In genomic region chr11:60105593-60106542, GRCm38 (mm10) we compare ENCODE assay signal across 8 mouse cellular contexts. TPM values are rescaled to one million over a fixed set of nuclear protein-coding genes. Genes with fewer than 3 reads are reported as not detected.
DNase-seq lines count a peak whose midpoint lies in the region; ATAC-seq and TF ChIP-seq lines count a peak whose summit lies in the region.

No protein-coding gene starts in this region.

- peak overlapping the region; percentile 81 for H3K4me2 ChIP-seq in heart, embryonic 13.5 days
- peak overlapping the region; percentile 77 for H3K4me2 ChIP-seq in kidney, postnatal 0 days (ENCODE audit: low read length)
- H3K4me2 ChIP-seq in liver, embryonic 14.5 days (ENCODE audit: low read depth): peak overlapping the region; percentile 94

- TF ChIP-seq POLR2A in bone marrow, adult 2 months (IDR thresholded peaks at IDR 0.05; ENCODE audit: borderline replicate concordance, control insufficient read depth, low read depth, low read length): peak; percentile 42; the same call in 1 of the 2 replicates

- H3K9me3 ChIP-seq in erythroblast, embryonic 14.5 days (ENCODE audit: control insufficient read depth, low read length): no peaks in the 10 kb centered on the region
- H3K9me3 ChIP-seq in heart, embryonic 13.5 days: no peaks in the 10 kb centered on the region
- no peaks in the 10 kb centered on the region for H3K9me3 ChIP-seq in kidney, postnatal 0 days (replicated peaks; ENCODE audit: low read length)
- H3K9me3 ChIP-seq in liver, embryonic 14.5 days (ENCODE audit: control insufficient read depth, low read length): no peaks in the 10 kb centered on the region

- no peak for TF ChIP-seq EP300 in liver, embryonic 14.5 days (IDR thresholded peaks at IDR 0.05; ENCODE audit: low read depth)

- H3K27ac ChIP-seq in bone marrow, adult 2 months (ENCODE audit: control insufficient read depth, insufficient read depth, low read depth, low read length, poor library complexity): peak overlapping the region; percentile 84
- H3K27ac ChIP-seq in heart, embryonic 13.5 days (replicated peaks): peak overlapping the region; percentile 99
- peak overlapping the region; percentile 93 for H3K27ac ChIP-seq in kidney, postnatal 0 days
- peak overlapping the region; percentile 72 for H3K27ac ChIP-seq in liver, embryonic 14.5 days

- H3K36me3 ChIP-seq in erythroblast, embryonic 14.5 days (ENCODE audit: control insufficient read depth): peaks cover 10% of the 10 kb centered on the region
- no peaks in the 10 kb centered on the region for H3K36me3 ChIP-seq in heart, embryonic 13.5 days
- no peaks in the 10 kb centered on the region for H3K36me3 ChIP-seq in kidney, postnatal 0 days (ENCODE audit: insufficient read depth, low read length)
- no peaks in the 10 kb centered on the region for H3K36me3 ChIP-seq in liver, embryonic 14.5 days (replicated peaks; ENCODE audit: control insufficient read depth, insufficient read depth, low read depth)

- under 1% methylated on average over 88 of the region's 88 CpGs for WGBS in bone marrow, adult 2 months
- WGBS in heart, embryonic 13.5 days: under 1% methylated on average over 87 of the region's 88 CpGs
- under 1% methylated on average over 83 of the region's 88 CpGs for WGBS in kidney, postnatal 0 days
- under 1% methylated on average over 85 of the region's 88 CpGs for WGBS in liver, embryonic 14.5 days (ENCODE audit: insufficient replicate concordance)

- no peak for TF ChIP-seq CTCF in bone marrow, adult 2 months (IDR thresholded peaks at IDR 0.05; ENCODE audit: control insufficient read depth, insufficient read depth, low read length)
- TF ChIP-seq CTCF in kidney, postnatal 0 days (IDR thresholded peaks at IDR 0.05; ENCODE audit: low read depth): no peak
- no peak for TF ChIP-seq CTCF in liver, embryonic 14.5 days (IDR thresholded peaks at IDR 0.05; ENCODE audit: low read depth)

- peak; percentile 75 for DNase-seq in CD4-positive helper T cell, adult 2 months (ENCODE audit: low read depth, low spot score)
- DNase-seq in kidney, postnatal 0 days (ENCODE audit: low spot score): peak; percentile 68
- DNase-seq in liver, embryonic 14.5 days (ENCODE audit: low read depth in 3 of 3, low spot score in 3 of 3): peak in 2 of 3 experiments; percentile 40 to 50
- DNase-seq in natural killer cell, adult 2 months (ENCODE audit: low spot score in 2 of 2): peak; percentile 58 to 59
- DNase-seq in spleen, postnatal 4 days (ENCODE audit: low spot score in 2 of 2): peak; percentile 74 to 87

- peak overlapping the region; percentile 99 for H3K9ac ChIP-seq in heart, embryonic 13.5 days
- peak overlapping the region; percentile 97 for H3K9ac ChIP-seq in kidney, postnatal 0 days (ENCODE audit: low read depth, low read length)
- peak overlapping the region; percentile 87 for H3K9ac ChIP-seq in liver, embryonic 14.5 days (replicated peaks)

- H3K4me1 ChIP-seq in bone marrow, adult 2 months (ENCODE audit: control insufficient read depth, insufficient read depth, low read length): peaks cover 4% of the 10 kb centered on the region
- H3K4me1 ChIP-seq in erythroblast, embryonic 14.5 days (ENCODE audit: control insufficient read depth): peaks cover 78% of the 10 kb centered on the region
- H3K4me1 ChIP-seq in heart, embryonic 13.5 days: peaks cover 73% of the 10 kb centered on the region
- peaks cover 35% of the 10 kb centered on the region for H3K4me1 ChIP-seq in kidney, postnatal 0 days (replicated peaks; ENCODE audit: insufficient read depth, low read length)
- peaks cover 21 to 42% of the 10 kb centered on the region in 2 experiments for H3K4me1 ChIP-seq in liver, embryonic 14.5 days (replicated peaks; ENCODE audit: control insufficient read depth in 2 of 2, insufficient read depth in 2 of 2, low read length in 1 of 2)

- peak; percentile 7; the same call in 1 of the 2 replicates for ATAC-seq in heart, embryonic 13.5 days (ENCODE audit: extremely low read depth, insufficient number of reproducible peaks, low FRiP score, low TSS enrichment)
- ATAC-seq in kidney, postnatal 0 days (replicated peaks; ENCODE audit: low FRiP score, low read depth): peak; percentile 39
- ATAC-seq in liver, embryonic 14.5 days (ENCODE audit: insufficient read depth): peak; percentile 74

- H3K27me3 ChIP-seq in erythroblast, embryonic 14.5 days (ENCODE audit: control insufficient read depth): no peaks in the 10 kb centered on the region
- no peaks in the 10 kb centered on the region for H3K27me3 ChIP-seq in heart, embryonic 13.5 days (replicated peaks)
- no peaks in the 10 kb centered on the region for H3K27me3 ChIP-seq in kidney, postnatal 0 days (ENCODE audit: insufficient read depth, low read length)
- H3K27me3 ChIP-seq in liver, embryonic 14.5 days (ENCODE audit: control insufficient read depth, insufficient read depth, low read length): no peaks in the 10 kb centered on the region

- peak overlapping the region; percentile 75 for H3K4me3 ChIP-seq in bone marrow, adult 2 months (replicated peaks; ENCODE audit: control insufficient read depth, low read depth, low read length)
- H3K4me3 ChIP-seq in erythroblast, embryonic 14.5 days (replicated peaks): peak overlapping the region; percentile 88
- peak overlapping the region; percentile 88 for H3K4me3 ChIP-seq in heart, embryonic 13.5 days
- H3K4me3 ChIP-seq in kidney, postnatal 0 days (replicated peaks; ENCODE audit: low read depth, low read length): peak overlapping the region; percentile 91
- peak overlapping the region; percentile 63 to 84 for H3K4me3 ChIP-seq in liver, embryonic 14.5 days (ENCODE audit: insufficient read depth in 1 of 2, low read depth in 2 of 2, low read length in 2 of 2)

RNA-seq across cellular contexts. Expression of gene Rai1, which starts 1.1 kb away (rescaled TPM):
- polyA plus RNA-seq in bone marrow, adult 2 months (2011; ENCODE audit: insufficient read depth, insufficient read length, low replicate concordance, missing spikeins): 21.7 and 26.8 TPM in 2 replicates
- polyA plus RNA-seq in erythroblast, embryonic 14.5 days (2012): 1.9 and 2.0 TPM in 2 replicates
- polyA plus RNA-seq in heart, embryonic 13.5 days (2015; fragmentation: Nextera tagmentation; extraction: Ambion mirVana): 16.1 and 18.2 TPM in 2 replicates
- 14.6 and 15.2 TPM in 2 replicates for polyA plus RNA-seq in kidney, postnatal 0 days (2015; fragmentation: Nextera tagmentation; extraction: Ambion mirVana)
- 7.2 and 7.8 TPM in 2 replicates for polyA plus RNA-seq in liver, embryonic 14.5 days (2012; rRNA removed)
- polyA plus RNA-seq in liver, embryonic 14.5 days (2014; fragmentation: Nextera tagmentation; extraction: Ambion mirVana): 4.5 and 5.3 TPM in 2 replicates

RNA-seq across cellular contexts. Expression of gene Pemt, which starts 59.6 kb away (rescaled TPM):
- 3.7 TPM in 1 of 2 replicates, not detected in the other for polyA plus RNA-seq in bone marrow, adult 2 months (2011; ENCODE audit: insufficient read depth, insufficient read length, low replicate concordance, missing spikeins)
- polyA plus RNA-seq in erythroblast, embryonic 14.5 days (2012): 0.49 and 0.87 TPM in 2 replicates
- 12.8 and 13.7 TPM in 2 replicates for polyA plus RNA-seq in heart, embryonic 13.5 days (2015; fragmentation: Nextera tagmentation; extraction: Ambion mirVana)
- polyA plus RNA-seq in kidney, postnatal 0 days (2015; fragmentation: Nextera tagmentation; extraction: Ambion mirVana): 10.2 and 13.4 TPM in 2 replicates
- polyA plus RNA-seq in liver, embryonic 14.5 days (2012; rRNA removed): 5.2 and 6.2 TPM in 2 replicates
- polyA plus RNA-seq in liver, embryonic 14.5 days (2014; fragmentation: Nextera tagmentation; extraction: Ambion mirVana): 8.8 and 9.0 TPM in 2 replicates

Comparison
In these comparisons a context has a peak if more than half of its experiments do, and no peak if none do; other contexts are left out.
1. Peak in every context shown above with its lines: DNase-seq, ATAC-seq, H3K4me3 ChIP-seq and H3K27ac ChIP-seq.
2. ATAC-seq: peak in every context shown above with its lines; median percentile 74 in liver, embryonic 14.5 days; 39 in kidney, postnatal 0 days; 7 in heart, embryonic 13.5 days.